Mouse (Mus musculus): ENCODE measurements around the gene Rasal2. TPM values are rescaled to one million over a fixed set of nuclear protein-coding genes. Genes with fewer than 3 reads are reported as not detected.

Gene Rasal2
- 9.1 TPM in 2 replicates for polyA plus RNA-seq (2015; fragmentation: Nextera tagmentation; extraction: Ambion mirVana)

DNA sequence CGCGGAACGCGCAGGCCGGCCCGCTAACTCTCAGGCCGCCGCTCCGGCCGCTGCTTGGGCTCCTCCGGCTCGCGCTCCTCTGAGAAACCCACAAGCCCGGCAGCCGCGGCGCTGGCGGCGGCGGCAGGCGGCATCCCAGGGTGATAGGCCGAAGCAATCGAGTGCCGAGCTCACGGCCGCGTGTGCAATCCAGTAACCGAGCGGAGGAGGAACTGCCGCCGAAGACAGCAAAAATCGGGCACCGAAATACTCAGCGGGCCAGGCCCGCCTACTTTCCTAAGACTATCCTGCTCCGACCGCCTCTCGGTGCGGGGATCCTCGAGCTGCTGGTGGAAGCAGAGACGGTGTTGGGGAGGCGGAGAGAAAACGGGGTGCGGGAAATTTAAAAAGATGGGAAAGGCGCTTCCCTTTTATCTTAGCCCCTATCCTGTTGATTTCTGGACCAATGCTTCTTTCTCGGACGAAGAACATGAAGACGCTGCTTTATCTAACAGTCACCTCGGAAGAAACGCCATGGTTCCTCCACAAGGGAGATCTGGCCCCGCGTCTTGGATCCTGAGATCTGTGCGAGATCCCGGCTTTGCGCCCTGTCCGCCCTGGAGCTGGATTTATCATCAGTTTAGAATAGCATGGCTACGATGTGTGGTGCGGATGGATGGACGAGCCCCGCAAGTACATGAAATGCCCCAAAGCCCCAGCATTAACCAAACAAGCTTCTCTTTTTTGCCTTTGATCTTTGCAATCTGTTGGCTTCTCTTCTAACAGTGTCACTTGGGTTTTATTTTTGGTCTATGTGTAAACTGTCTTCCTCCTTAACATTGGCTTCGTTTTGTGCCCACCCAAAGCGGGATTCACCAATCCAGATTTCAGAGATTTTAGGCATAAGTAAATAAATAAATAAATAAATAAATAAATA is at the start of gene Rasal2:
Gene Rasal2 (minus strand): TSS at position 142 of the 916 bp plus-strand sequence.
- peak; percentile 96 for ATAC-seq (ENCODE audit: insufficient read depth, low FRiP score, low read depth)
- no peaks in the 10 kb centered on the region for H3K9me3 ChIP-seq
- 1% methylated on average over 62 of the region's 62 CpGs for WGBS
- peak within 1 kb of the TSS; percentile 86 for H3K4me2 ChIP-seq
- peak within 1 kb of the TSS; percentile 94 for H3K27ac ChIP-seq
- peak within 1 kb of the TSS; percentile 97 for H3K4me3 ChIP-seq (replicated peaks)
- no peaks in the 10 kb centered on the region for H3K27me3 ChIP-seq (replicated peaks)
- peak within 1 kb of the TSS; percentile 61 for H3K9ac ChIP-seq
- H3K4me1 ChIP-seq = peaks cover 5% of the 10 kb centered on the region; the same call in 1 of the 2 replicates
- no peaks in the 10 kb centered on the region for H3K36me3 ChIP-seq

DNA sequence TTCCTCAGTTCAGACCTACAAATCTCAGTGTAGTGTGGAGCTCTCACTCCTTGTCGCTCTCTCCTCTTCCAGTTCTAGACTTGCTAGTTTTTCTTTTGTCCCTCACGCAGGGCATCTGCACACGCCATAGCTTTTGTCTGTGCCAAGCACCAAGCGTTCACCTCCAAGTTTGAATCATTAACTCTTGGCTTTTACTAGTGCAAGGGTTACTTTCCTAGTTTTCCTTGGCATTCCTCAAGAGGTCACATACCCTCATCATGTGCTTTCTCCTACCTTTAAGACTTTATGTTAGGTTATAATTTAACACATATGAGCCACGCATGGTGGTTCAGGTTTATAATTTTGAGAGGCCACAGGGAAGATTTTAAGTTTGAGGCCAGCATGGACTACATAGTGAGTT is 48.9 kb upstream of the Rasal2 start:
- H3K4me2 ChIP-seq = no peak overlapping the region
- no peak overlapping the region for H3K27ac ChIP-seq
- ATAC-seq (ENCODE audit: insufficient read depth, low FRiP score, low read depth) = no peak
- no peaks in the 10 kb centered on the region for H3K36me3 ChIP-seq
- 96% methylated on average over 5 of the region's 5 CpGs for WGBS
- H3K9ac ChIP-seq = no peak overlapping the region
- no peak overlapping the region for H3K4me3 ChIP-seq (replicated peaks)
- no peaks in the 10 kb centered on the region for H3K9me3 ChIP-seq
- no peaks in the 10 kb centered on the region for H3K4me1 ChIP-seq
- no peaks in the 10 kb centered on the region for H3K27me3 ChIP-seq (replicated peaks)

DNA sequence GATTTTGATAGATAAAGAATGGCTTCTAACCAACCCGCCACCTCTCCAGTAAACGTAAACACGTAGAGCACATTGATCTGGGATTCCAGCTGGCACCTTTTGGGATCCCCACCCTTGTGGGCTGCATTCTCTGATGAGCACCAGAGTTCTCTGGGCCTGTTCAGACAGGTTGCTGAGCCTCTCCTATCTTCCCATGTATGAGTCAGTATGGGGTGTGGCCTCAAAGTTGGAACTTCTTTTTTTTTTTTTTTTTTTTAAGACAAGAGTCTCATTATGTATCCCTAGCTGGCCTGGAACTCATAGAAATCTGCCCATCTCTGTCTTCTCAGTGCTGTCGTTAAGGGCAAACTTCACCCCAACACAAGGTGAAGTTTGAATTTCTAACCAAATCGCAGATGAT is 47.5 kb upstream of the Rasal2 start:
- H3K9ac ChIP-seq = no peak overlapping the region
- no peaks in the 10 kb centered on the region for H3K4me1 ChIP-seq
- WGBS = 80% methylated on average over 5 of the region's 5 CpGs
- no peak overlapping the region for H3K27ac ChIP-seq
- no peaks in the 10 kb centered on the region for H3K36me3 ChIP-seq
- no peaks in the 10 kb centered on the region for H3K27me3 ChIP-seq (replicated peaks)
- ATAC-seq (ENCODE audit: insufficient read depth, low FRiP score, low read depth) = no peak
- no peak overlapping the region for H3K4me2 ChIP-seq
- H3K9me3 ChIP-seq = no peaks in the 10 kb centered on the region
- H3K4me3 ChIP-seq (replicated peaks) = no peak overlapping the region

DNA sequence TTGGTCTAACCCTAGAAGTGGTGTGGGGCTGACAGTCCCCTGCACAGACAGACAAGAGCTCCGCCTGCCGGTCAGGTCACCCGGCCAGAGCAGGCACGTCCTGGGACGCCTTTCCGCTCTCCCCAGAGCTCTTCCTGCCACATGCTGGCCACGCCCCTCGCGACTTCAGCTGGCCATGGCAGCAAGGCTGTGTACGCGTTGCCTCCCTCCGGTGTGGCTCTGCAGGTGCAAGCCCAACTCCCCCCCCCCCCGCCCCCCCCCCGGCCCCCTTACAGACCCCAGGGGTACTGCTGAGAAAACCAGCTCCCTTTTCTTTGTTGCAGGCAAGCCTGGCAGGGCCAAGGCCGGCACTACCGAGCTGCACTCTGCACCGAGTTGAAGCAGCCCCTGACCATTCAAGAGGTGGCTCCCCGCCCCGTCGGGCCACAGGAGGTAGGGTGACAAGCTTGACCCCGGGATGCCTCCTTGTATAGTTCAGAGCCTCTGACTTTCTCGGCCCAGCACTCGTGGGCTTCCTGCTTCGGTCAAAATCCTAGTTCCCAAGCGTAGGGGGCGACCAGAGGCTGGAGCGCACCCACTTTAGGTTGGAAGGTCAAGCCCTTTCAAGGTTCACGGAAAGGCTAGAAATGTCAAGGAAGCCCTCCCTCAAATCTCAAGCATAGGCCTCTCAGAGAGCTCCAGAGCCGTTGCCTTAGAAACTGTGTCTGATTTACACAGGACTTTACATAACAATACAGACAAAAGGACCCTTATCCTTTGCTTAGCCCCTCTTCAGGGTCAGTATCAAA is 46.2 kb upstream of the Rasal2 start, which contains the start of gene Cryzl2:
Gene Cryzl2 (plus strand): TSS at position 157 of the 788 bp plus-strand sequence.
- 9% methylated on average over 27 of the region's 29 CpGs for WGBS
- Histone ChIP-seq H3K27ac (no peak within 1 kb of the TSS), H3K4me1 (no peaks in the 10 kb centered on the region), H3K9ac (no peak within 1 kb of the TSS), H3K4me2 (peak within 1 kb of the TSS; percentile 55), H3K4me3 (replicated peaks) (peak within 1 kb of the TSS; percentile 30), H3K27me3 (replicated peaks) (no peaks in the 10 kb centered on the region), H3K9me3 (no peaks in the 10 kb centered on the region), H3K36me3 (no peaks in the 10 kb centered on the region)
- ATAC-seq (ENCODE audit: insufficient read depth, low FRiP score, low read depth) = peak; percentile 93

DNA sequence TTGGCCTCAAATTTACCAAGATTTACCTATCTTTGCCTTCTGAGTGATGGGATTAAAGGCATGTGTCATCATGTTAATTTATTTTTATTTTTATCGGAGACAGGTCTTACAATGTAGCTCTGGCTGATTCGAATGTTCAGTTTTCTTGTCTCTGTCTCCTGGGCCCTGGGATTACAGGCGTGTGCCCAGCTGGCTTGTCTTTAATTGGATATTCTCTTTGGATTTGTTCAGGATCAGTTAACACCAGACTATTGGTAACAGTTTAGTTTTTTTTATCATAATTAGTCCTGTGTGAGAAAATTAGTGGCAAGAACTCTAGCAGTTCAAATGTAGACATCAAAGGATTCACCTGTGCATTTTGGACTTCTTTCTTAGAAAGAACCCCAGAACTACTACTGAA is 45.4 kb upstream of the Rasal2 start:
- no peak overlapping the region for H3K9ac ChIP-seq
- H3K9me3 ChIP-seq = no peaks in the 10 kb centered on the region
- 85% methylated on average over 3 of the region's 3 CpGs for WGBS
- no peaks in the 10 kb centered on the region for H3K36me3 ChIP-seq
- H3K4me3 ChIP-seq (replicated peaks) = no peak overlapping the region
- H3K27me3 ChIP-seq (replicated peaks) = no peaks in the 10 kb centered on the region
- no peaks in the 10 kb centered on the region for H3K4me1 ChIP-seq
- no peak overlapping the region; the same call in 1 of the 2 replicates for H3K4me2 ChIP-seq
- no peak overlapping the region for H3K27ac ChIP-seq
- ATAC-seq (ENCODE audit: insufficient read depth, low FRiP score, low read depth) = no peak

DNA sequence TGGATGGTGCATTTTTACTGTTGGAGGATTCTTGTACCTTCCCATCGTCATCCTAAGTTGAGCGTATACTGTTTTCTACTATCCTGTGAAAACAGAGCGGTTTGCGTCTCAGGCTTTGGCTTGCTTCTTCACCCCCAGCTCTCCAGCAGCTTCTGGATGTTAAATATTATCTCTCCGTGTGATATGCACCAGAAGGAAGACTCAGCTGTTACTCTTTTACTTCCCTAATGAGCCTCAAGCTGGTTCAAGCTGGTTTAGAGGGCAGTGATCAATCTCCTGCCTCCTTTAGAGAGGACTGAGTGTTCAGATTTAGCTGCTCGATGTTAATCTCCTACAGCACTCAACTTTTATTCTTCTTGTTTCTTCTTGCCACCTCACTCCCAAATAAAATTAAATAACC is 42.5 kb upstream of the Rasal2 start:
- no peak overlapping the region for H3K4me3 ChIP-seq (replicated peaks)
- no peak overlapping the region for H3K27ac ChIP-seq
- no peak overlapping the region for H3K4me2 ChIP-seq
- H3K9ac ChIP-seq = no peak overlapping the region
- ATAC-seq (ENCODE audit: insufficient read depth, low FRiP score, low read depth) = no peak
- H3K36me3 ChIP-seq = no peaks in the 10 kb centered on the region
- H3K27me3 ChIP-seq (replicated peaks) = no peaks in the 10 kb centered on the region
- 71% methylated on average over 6 of the region's 6 CpGs for WGBS
- no peaks in the 10 kb centered on the region for H3K9me3 ChIP-seq
- H3K4me1 ChIP-seq = 0 out of 2 replicates have a peak, but pooled peaks cover 3% of the 10 kb centered on the region

DNA sequence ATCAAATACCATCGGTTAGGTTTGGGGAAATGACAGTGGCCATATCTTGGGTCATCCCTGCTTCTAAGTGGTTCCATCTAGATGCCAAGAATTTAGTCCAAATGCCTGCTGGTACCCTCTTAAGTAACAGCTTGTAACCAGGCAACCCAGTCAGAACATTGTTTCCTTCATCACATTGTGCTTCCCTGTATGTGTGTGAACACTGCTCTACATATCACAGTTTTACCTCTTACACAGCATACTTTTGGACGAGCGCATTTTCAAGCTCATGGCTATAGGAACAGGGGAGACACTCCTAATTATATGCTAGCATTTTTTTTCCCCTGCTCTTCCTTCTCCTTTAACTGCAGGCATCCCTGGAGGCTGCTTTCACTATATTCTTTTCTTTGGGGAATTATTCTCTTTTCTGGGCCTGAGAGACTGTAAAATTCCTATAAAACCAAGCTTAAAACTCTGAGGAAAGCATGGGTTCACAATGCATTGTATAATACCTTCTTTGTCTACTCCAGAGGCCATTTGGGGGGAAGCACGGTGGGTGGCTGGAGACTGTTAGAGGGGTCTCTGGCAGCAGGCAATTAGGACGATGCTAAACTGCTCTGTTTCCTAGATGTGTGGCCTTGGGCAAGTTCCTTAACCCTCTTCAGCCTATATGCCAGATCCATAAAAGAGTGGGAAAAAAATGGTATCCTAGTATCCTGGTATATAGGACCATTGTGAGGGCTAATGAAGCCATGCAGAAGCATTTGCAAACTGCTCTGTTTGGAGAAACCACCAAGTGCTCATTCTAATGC is 40.6 kb upstream of the Rasal2 start:
- H3K9me3 ChIP-seq = no peaks in the 10 kb centered on the region
- no peak overlapping the region for H3K4me3 ChIP-seq (replicated peaks)
- no peaks in the 10 kb centered on the region for H3K27me3 ChIP-seq (replicated peaks)
- 78% methylated on average over 5 of the region's 5 CpGs for WGBS
- H3K9ac ChIP-seq = no peak overlapping the region
- no peak overlapping the region for H3K27ac ChIP-seq
- ATAC-seq (ENCODE audit: insufficient read depth, low FRiP score, low read depth) = no peak
- 0 out of 2 replicates have a peak, but pooled peaks cover 5% of the 10 kb centered on the region for H3K4me1 ChIP-seq
- no peaks in the 10 kb centered on the region for H3K36me3 ChIP-seq
- no peak overlapping the region for H3K4me2 ChIP-seq

DNA sequence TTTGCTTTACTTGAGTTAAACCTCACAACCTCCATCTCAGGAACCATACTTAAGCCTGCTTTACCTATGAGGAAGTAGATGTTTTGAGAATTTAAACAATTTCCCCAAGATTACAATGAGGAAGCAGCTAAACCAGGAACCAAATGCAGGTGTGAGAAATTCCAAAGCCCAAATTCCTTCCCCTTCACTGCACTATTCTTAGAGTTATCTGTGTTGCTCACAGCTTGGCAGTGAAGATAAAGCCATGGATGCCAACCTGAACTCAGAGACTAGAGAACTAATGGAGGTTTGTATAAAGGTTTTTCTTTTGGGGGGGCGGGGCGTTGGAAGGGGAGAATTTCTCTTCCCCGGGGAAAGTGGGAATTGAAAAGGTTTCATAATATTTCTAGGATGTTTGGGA is 39.9 kb upstream of the Rasal2 start:
- Histone ChIP-seq H3K36me3 (no peaks in the 10 kb centered on the region), H3K9me3 (no peaks in the 10 kb centered on the region), H3K27me3 (replicated peaks) (no peaks in the 10 kb centered on the region), H3K4me2 (no peak overlapping the region), H3K27ac (no peak overlapping the region), H3K9ac (no peak overlapping the region), H3K4me3 (replicated peaks) (no peak overlapping the region), H3K4me1 (0 out of 2 replicates have a peak, but pooled peaks cover 5% of the 10 kb centered on the region)
- WGBS = 81% methylated on average over 3 of the region's 3 CpGs
- no peak for ATAC-seq (ENCODE audit: insufficient read depth, low FRiP score, low read depth)

DNA sequence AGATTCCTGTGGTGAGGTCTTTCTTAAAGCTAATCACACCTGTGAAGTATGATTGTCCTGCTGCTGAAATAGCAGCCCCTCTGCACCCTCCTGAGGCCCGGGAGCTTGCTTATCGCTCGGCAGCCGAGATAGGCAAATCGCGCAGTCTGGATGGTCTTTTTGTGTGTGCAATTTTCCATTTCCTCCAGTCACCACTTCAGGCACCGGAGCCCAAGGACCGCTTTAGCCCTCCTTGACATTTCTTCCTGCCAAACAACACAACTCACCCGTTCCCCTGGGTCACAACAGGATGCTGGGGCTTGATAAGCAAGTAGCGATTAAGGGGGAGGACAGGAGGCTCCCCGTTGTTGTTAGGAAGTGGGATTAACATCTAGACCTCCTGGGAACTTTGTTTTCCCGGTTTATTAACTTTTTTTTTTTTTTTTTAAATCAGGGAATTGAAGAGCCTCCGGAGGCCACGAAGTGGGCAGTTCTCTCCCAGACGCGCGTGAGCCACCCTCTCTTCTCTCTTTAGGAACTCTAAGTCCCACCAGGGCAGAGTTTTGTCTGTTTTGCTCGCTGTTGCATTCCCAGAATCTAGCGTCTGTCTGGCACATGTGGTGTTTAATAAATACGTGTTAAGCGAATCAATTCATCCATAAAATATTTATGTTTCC is 37.7 kb upstream of the Rasal2 start:
- Histone ChIP-seq H3K4me1 (0 out of 2 replicates have a peak, but pooled peaks cover 5% of the 10 kb centered on the region), H3K4me3 (replicated peaks) (peak overlapping the region; percentile 24), H3K4me2 (peak overlapping the region; percentile 53), H3K9ac (no peak overlapping the region), H3K36me3 (no peaks in the 10 kb centered on the region), H3K27ac (no peak overlapping the region), H3K27me3 (replicated peaks) (no peaks in the 10 kb centered on the region), H3K9me3 (no peaks in the 10 kb centered on the region)
- ATAC-seq (ENCODE audit: insufficient read depth, low FRiP score, low read depth) = peak; percentile 59; the same call in 1 of the 2 replicates
- WGBS = 9% methylated on average over 21 of the region's 21 CpGs

DNA sequence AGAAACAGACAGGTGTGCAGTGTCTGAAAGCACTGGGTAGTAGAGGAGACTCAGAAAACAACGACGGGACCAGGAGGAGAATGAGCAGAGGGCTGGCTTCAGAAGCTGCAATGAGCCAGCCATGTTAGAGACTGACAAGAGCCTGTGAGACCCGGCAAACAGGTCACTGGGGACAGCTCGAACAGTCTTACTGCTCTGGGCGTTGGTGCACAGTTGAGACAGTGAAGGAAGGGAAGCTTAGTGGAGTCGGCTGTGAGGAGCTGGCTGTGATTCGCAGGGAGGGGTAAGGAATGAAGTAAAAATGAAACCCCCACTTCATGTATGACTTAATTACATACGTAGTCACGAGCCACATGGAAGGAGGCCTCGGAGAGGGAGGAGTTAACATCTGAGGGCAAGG is 37.1 kb upstream of the Rasal2 start:
- Histone ChIP-seq H3K27ac (peak overlapping the region; percentile 32; the same call in 1 of the 2 replicates), H3K4me3 (replicated peaks) (peak overlapping the region; percentile 24), H3K9me3 (no peaks in the 10 kb centered on the region), H3K4me2 (peak overlapping the region; percentile 53), H3K9ac (no peak overlapping the region), H3K36me3 (no peaks in the 10 kb centered on the region), H3K27me3 (replicated peaks) (no peaks in the 10 kb centered on the region), H3K4me1 (0 out of 2 replicates have a peak, but pooled peaks cover 5% of the 10 kb centered on the region)
- peak; percentile 54; the same call in 1 of the 2 replicates for ATAC-seq (ENCODE audit: insufficient read depth, low FRiP score, low read depth)
- 18% methylated on average over 10 of the region's 10 CpGs for WGBS

DNA sequence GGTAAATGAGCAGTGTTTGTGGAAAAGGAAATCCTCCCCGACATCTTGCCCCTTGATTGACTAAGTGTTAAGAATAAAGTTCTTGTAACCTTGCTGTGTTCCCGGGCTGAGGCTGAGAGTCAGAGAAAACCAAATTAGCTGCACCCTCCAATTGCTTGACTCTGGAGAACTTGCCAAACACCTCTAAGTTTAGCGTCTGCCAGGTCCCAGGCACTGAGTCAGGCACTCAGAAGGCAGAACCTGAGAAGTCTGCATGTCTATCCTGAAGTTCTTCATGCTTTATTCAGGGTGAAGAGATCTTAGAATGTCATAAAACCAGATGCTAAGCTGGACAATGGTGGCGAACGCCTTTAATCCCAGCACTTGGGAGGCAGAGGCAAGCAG is 36.4 kb upstream of the Rasal2 start:
- Histone ChIP-seq H3K4me3 (replicated peaks) (no peak overlapping the region), H3K4me2 (no peak overlapping the region), H3K27me3 (replicated peaks) (no peaks in the 10 kb centered on the region), H3K9me3 (no peaks in the 10 kb centered on the region), H3K4me1 (0 out of 2 replicates have a peak, but pooled peaks cover 5% of the 10 kb centered on the region), H3K27ac (no peak overlapping the region), H3K9ac (no peak overlapping the region), H3K36me3 (no peaks in the 10 kb centered on the region)
- WGBS = 58% methylated on average over 5 of the region's 5 CpGs
- no peak for ATAC-seq (ENCODE audit: insufficient read depth, low FRiP score, low read depth)

Measured in stomach, embryonic 15.5 days (tissue).